Mouse (Mus musculus): ENCODE results near the gene Cdk14.

- TF ChIP-seq CTCF (conservative IDR thresholded peaks at IDR 0.05; ENCODE audit: insufficient read depth, insufficient read length, low read depth, low read length) = no peak
- TF ChIP-seq POLR2A (IDR thresholded peaks at IDR 0.05; ENCODE audit: low read depth, low read length) = no peak
Measured at GRCm38 (mm10) chr5:5419253-5419652, 859 bp downstream of the Cdk14 start.

Data from kidney, adult 2 months (tissue).